Mouse (Mus musculus) lung, adult 2 months (tissue): ENCODE measurements around the gene Cyp2j9. TPM values are rescaled to one million over a fixed set of nuclear protein-coding genes. Genes with fewer than 3 reads are reported as not detected.
"Not testable (repeated sequence)": the region's sequence is repeated elsewhere in the genome, so short reads cannot be mapped to it uniquely, and the experiment has no call there.

Source experiments
- DNase-seq: peaks from one replicate; pipeline ENCODE4 v3.0.0; 2022
- H3K4me1 ChIP-seq: fragments of 200-500 bp; 2 replicates; pipeline ENCODE4 v1.6.1; 2011; ENCODE audit warnings: low read length; ENCODE audit not compliant: control insufficient read depth, insufficient read depth
- H3K4me3 ChIP-seq: fragments of 200-500 bp; replicated peaks from 2 replicates; pipeline ENCODE3; 2011; ENCODE audit warnings: low read depth, mild to moderate bottlenecking, control low read depth, low read length; ENCODE audit errors: extremely low read depth
- CTCF ChIP-seq: fragments of 200-500 bp; IDR thresholded peaks from 2 replicates; pipeline ENCODE4 v1.5.1; 2011; ENCODE audit warnings: mild to moderate bottlenecking, low read length, control low read depth; ENCODE audit not compliant: insufficient read depth
- POLR2A ChIP-seq: fragments of 200-500 bp; IDR thresholded peaks from 2 replicates; pipeline ENCODE4 v1.6.1; 2011; ENCODE audit warnings: low read depth, mild to moderate bottlenecking, control low read depth, low read length, borderline replicate concordance; ENCODE audit errors: extremely low read depth
- WGBS: fragments of 180-500 bp; shearing (Covaris S2); methylation state at CpG from one replicate; pipeline ENCODE4 v1.1.7; 2018; 5-methylcytosine and 5-hydroxymethylcytosine counted together
- polyA plus RNA-seq: library from polyadenylated mRNA; depleted of rRNA; stranded (reverse); fragments of >200 nt; gene quantifications from 2 replicates; pipeline ENCODE4 v1.2.3, GENCODE M21; 2012; rRNA removed

Gene Cyp2j9
- 5.0 and 7.2 TPM in 2 replicates for polyA plus RNA-seq

- H3K4me3 ChIP-seq = peak within 1 kb of the TSS; percentile 73
- 2% methylated on average over 18 of the region's 18 CpGs for WGBS
- peaks cover 3% of the 10 kb centered on the region; the same call in 1 of the 2 replicates for H3K4me1 ChIP-seq
- TF ChIP-seq CTCF (no peak), POLR2A (no peak)
- peak; percentile 49 for DNase-seq
Observed at GRCm38 (mm10) chr4:96590911-96591790, at the start of gene Cyp2j9. Cyp2j9 (minus strand) TSS chr4:96591578.

DNA sequence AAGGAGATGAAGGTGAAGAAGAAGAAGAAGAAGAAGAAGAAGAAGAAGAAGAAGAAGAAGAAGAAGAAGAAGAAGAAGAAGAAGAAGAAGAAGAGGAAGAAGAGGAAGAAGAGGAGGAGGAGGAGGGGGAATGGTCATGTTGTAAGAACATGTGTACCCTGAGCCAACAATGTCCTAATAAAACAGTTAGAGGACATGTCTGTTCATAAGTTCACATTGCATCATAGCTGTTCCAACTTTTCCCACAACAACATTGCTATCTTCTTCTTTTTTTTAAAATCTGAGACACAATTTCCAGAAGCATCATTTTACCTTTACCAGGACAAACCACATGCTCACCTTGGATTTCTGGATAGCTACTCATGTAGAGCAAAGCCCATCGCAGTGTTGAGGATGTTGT is 44.1 kb upstream of the Cyp2j9 start:
- no peak for TF ChIP-seq CTCF
- no peak for TF ChIP-seq POLR2A
- 78% methylated on average over 1 of the region's 1 CpGs for WGBS
- DNase-seq = no peak
- H3K4me1 ChIP-seq = no peaks in the 10 kb centered on the region
- no peak overlapping the region for H3K4me3 ChIP-seq

- no peak overlapping the region for H3K4me3 ChIP-seq
- no peak for DNase-seq
- TF ChIP-seq POLR2A (no peak), CTCF (no peak)
- H3K4me1 ChIP-seq = no peaks in the 10 kb centered on the region
- WGBS = 81% methylated on average over 1 of the region's 1 CpGs
Observed at GRCm38 (mm10) chr4:96622474-96622873, 31.1 kb upstream of the Cyp2j9 start.

DNA sequence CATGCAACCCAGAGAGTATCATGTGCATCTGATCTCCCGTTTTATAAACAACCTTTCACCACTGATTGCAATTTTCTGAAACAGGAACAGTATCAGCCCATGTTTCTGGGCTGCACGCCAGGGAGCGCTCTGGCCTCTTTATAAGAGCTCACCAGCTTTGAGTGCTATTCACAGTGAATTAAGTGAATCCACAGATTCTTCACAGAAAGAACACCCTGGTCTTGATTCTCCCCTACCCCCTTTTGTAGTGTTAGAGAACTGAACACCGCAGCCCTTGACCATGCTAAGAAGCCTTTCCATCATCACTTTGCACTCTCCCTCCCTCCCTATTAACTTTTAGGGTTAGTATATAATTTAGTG is 393 bp upstream of the Cyp2j9 start:
- 15% methylated on average over 4 of the region's 4 CpGs for WGBS
- TF ChIP-seq POLR2A (no peak), CTCF (peak; percentile 35; the same call in 1 of the 2 replicates)
- no peak for DNase-seq
- Histone ChIP-seq H3K4me3 (peak overlapping the region; percentile 64), H3K4me1 (peaks cover 3% of the 10 kb centered on the region; the same call in 1 of the 2 replicates)

- Histone ChIP-seq H3K4me3 (no peak overlapping the region), H3K4me1 (no peaks in the 10 kb centered on the region)
- WGBS = 82% methylated on average over 1 of the region's 1 CpGs
- no peak for TF ChIP-seq POLR2A
- no peak for DNase-seq
Observed at GRCm38 (mm10) chr4:96581425-96582088, 9.8 kb downstream of the Cyp2j9 start.

- not testable (repeated sequence) for H3K4me3 ChIP-seq, DNase-seq, H3K4me1 ChIP-seq
- 61% methylated on average over 6 of the region's 6 CpGs for WGBS
Observed at GRCm38 (mm10) chr4:96580351-96580750, 11.0 kb downstream of the Cyp2j9 start.

DNA sequence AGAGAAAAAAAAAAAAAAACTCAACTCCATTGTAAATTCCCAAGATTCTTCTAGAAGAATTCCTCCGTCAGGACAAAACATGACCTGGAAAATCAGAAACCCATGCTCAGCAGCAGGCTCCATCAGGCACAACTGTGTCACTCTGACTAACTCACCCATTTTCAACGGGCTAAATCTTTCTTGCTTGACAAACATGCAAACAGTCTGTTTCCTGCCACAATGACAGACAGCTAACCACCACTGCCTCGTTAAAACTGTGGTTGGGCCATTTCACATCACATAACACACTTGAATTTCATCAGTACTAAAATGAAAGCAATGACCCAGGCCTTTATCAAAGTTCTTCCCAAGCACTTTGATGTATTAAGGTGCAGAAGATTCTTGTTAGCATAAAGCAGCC is 21.9 kb downstream of the Cyp2j9 start:
- TF ChIP-seq CTCF = no peak
- TF ChIP-seq POLR2A = no peak
- DNase-seq = no peak
- H3K4me3 ChIP-seq = no peak overlapping the region
- H3K4me1 ChIP-seq = no peaks in the 10 kb centered on the region
- WGBS = 26% methylated on average over 3 of the region's 3 CpGs

DNA sequence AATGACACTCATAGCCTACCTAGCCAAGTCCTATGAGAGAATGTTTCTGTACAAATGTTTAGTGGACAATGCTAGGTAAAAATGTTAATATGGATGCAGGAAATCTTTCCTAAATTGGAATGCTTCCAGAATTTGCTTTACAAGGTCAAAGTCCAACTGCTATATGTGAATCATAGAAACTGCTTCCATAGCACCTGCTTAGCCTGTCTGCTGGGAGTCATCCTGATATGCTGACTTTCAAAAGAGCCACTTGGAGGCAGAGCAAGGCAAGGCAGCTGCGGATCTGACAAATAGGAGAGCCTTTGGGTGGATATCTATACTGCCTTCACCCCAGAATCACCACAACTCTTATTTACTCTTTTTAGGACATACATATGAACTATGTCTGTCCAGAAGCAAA is 23.4 kb downstream of the Cyp2j9 start:
- TF ChIP-seq POLR2A = no peak
- no peak for TF ChIP-seq CTCF
- no peaks in the 10 kb centered on the region for H3K4me1 ChIP-seq
- H3K4me3 ChIP-seq = no peak overlapping the region
- WGBS = 69% methylated on average over 1 of the region's 1 CpGs
- DNase-seq = no peak

GRCm38 (mm10) chr4:96565808-96566207 is 25.6 kb downstream of the Cyp2j9 start:
- TF ChIP-seq CTCF (no peak), POLR2A (no peak)

DNA sequence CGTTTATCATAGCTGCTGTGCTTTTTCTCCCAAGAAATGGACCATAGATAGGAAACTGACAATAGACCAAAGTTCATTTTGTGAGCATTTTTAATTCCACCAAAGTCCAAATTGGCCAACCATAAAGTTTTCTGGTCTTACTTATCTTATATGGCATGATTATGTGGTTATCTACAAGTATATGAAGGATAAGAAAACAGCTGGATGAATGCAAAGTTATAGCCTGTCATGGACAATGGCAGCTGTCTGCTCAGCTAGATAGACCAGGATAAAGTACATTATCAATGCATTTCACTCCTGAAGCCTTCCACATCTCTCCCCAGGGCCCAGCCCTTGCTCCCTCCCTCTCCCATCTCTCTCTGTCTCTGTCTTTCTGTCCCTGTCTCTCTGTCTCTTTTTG is 30.9 kb downstream of the Cyp2j9 start:
- 84% methylated on average over 1 of the region's 1 CpGs for WGBS
- H3K4me3 ChIP-seq = no peak overlapping the region
- no peaks in the 10 kb centered on the region for H3K4me1 ChIP-seq
- no peak for DNase-seq
- no peak for TF ChIP-seq CTCF
- TF ChIP-seq POLR2A = no peak

More at GRCm38 (mm10) chr4:96565808-96566207, 25.6 kb downstream of the Cyp2j9 start:
- no peaks in the 10 kb centered on the region for H3K4me1 ChIP-seq
- DNase-seq = no peak
- H3K4me3 ChIP-seq = no peak overlapping the region
